In the genomic region with DNA sequence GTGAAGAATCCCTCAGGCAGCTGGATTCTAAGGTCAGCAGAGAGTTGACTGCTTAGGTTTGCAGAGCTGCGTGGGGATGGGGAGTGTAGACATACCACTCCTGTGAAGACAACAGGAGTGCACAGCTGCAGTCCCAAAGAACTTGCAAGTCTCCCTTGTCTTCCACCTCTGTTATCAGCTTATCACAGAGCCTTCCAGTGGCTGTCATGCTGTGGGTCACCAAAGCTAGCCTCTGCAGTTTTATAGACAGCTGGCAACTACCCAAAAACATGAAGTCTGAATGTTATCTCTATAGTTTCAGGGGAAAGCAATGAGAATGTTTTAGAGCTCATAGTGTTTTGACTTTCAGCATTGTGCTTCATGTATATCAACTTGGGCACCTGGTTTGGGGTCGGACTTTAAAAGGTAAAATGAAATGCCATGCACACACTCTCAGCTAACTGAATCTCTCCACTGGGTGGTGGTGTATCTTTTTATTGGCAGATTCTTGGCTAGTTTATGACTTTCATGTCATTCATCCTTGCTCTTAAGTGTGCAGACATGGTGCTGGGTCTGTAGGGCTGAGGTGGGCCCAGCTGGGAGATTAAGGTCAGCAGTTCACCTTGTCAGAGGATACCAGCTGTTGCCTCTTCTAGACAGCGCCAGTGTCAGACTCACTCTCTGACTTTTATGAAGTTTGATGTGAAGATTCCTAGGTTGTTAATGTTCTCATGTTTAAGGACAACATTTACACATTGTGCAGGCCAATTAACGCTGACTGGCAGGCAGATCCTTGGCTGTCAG, we compare ENCODE assay signal across 16 mouse cellular contexts.
DNase-seq lines count a peak whose midpoint lies in the region; ATAC-seq and TF ChIP-seq lines count a peak whose summit lies in the region.
"Had no signal": no experiment of that assay in that cellular context is flagged by ENCODE, and none has a peak within 500 bp of the region (broad histone marks: within the 10 kb centered on the region; RNA-seq: fewer than 3 reads in every experiment).

No protein-coding gene starts in this region.

- WGBS in heart, embryonic 16.5 days: 30% methylated on average over 4 of the region's 4 CpGs
- WGBS in midbrain, embryonic 11.5 days: 77% methylated on average over 4 of the region's 4 CpGs
- 80% methylated on average over 4 of the region's 4 CpGs for WGBS in midbrain, postnatal 0 days
- WGBS in liver, embryonic 12.5 days (ENCODE audit: insufficient replicate concordance): 58% methylated on average over 4 of the region's 4 CpGs

- no peak for TF ChIP-seq CTCF in midbrain, postnatal 0 days (IDR thresholded peaks at IDR 0.05)

- no peak overlapping the region for H3K4me2 ChIP-seq in heart, embryonic 16.5 days (ENCODE audit: low read depth, low read length)
- no peak overlapping the region for H3K4me2 ChIP-seq in midbrain, embryonic 11.5 days
- H3K4me2 ChIP-seq in midbrain, postnatal 0 days (ENCODE audit: low read depth, low read length, poor library complexity, severe bottlenecking): no peak overlapping the region
- H3K4me2 ChIP-seq in liver, embryonic 12.5 days: no peak overlapping the region
- H3K4me2 ChIP-seq: embryonic facial prominence, embryonic 15.5 days; limb, embryonic 12.5 days; lung, embryonic 15.5 days had no signal

- DNase-seq in heart, adult 9 months (ENCODE audit: low spot score in 2 of 2): no peak
- peak; percentile 71 for DNase-seq in midbrain, embryonic 11.5 days (ENCODE audit: low spot score, missing footprints)
- DNase-seq in midbrain, postnatal 0 days (ENCODE audit: low spot score): no peak
- no peak for DNase-seq in cerebellum, adult 11-12 months
- DNase-seq: cerebellum, postnatal 10 days; embryo, embryonic 11 days; gastrocnemius, postnatal 14 days; thymus, postnatal 25 days had no signal

- H3K9me3 ChIP-seq in heart, embryonic 16.5 days (replicated peaks; ENCODE audit: control insufficient read depth, low read length): no peaks in the 10 kb centered on the region
- no peaks in the 10 kb centered on the region for H3K9me3 ChIP-seq in midbrain, embryonic 11.5 days (ENCODE audit: control insufficient read depth, low read length)
- no peaks in the 10 kb centered on the region for H3K9me3 ChIP-seq in midbrain, postnatal 0 days (ENCODE audit: low read length)
- H3K9me3 ChIP-seq in liver, embryonic 12.5 days (replicated peaks): no peaks in the 10 kb centered on the region
- H3K9me3 ChIP-seq: embryonic facial prominence, embryonic 15.5 days; limb, embryonic 12.5 days; lung, embryonic 15.5 days had no signal

- H3K27me3 ChIP-seq in heart, embryonic 16.5 days (ENCODE audit: control insufficient read depth, insufficient read depth, low read length): no peaks in the 10 kb centered on the region
- no peaks in the 10 kb centered on the region for H3K27me3 ChIP-seq in midbrain, embryonic 11.5 days (ENCODE audit: control insufficient read depth, insufficient read depth, low read length)
- no peaks in the 10 kb centered on the region for H3K27me3 ChIP-seq in midbrain, postnatal 0 days (ENCODE audit: insufficient read depth, low read length)
- H3K27me3 ChIP-seq in liver, embryonic 12.5 days (replicated peaks): no peaks in the 10 kb centered on the region
- H3K27me3 ChIP-seq: embryonic facial prominence, embryonic 15.5 days; limb, embryonic 12.5 days; lung, embryonic 15.5 days had no signal

- H3K36me3 ChIP-seq in heart, embryonic 16.5 days (ENCODE audit: control insufficient read depth, insufficient read depth): no peaks in the 10 kb centered on the region
- H3K36me3 ChIP-seq in midbrain, embryonic 11.5 days (ENCODE audit: control insufficient read depth, insufficient read depth, low read length): no peaks in the 10 kb centered on the region
- H3K36me3 ChIP-seq in midbrain, postnatal 0 days (ENCODE audit: insufficient read depth, low read length): no peaks in the 10 kb centered on the region
- H3K36me3 ChIP-seq in liver, embryonic 12.5 days: no peaks in the 10 kb centered on the region
- H3K36me3 ChIP-seq: embryonic facial prominence, embryonic 15.5 days; limb, embryonic 12.5 days; lung, embryonic 15.5 days had no signal

- H3K4me3 ChIP-seq in heart, embryonic 16.5 days (ENCODE audit: low read length): no peak overlapping the region
- no peak overlapping the region for H3K4me3 ChIP-seq in midbrain, embryonic 11.5 days (ENCODE audit: low read depth, low read length)
- H3K4me3 ChIP-seq in midbrain, postnatal 0 days (ENCODE audit: low read depth, low read length): no peak overlapping the region
- no peak overlapping the region for H3K4me3 ChIP-seq in liver, embryonic 12.5 days
- H3K4me3 ChIP-seq: embryonic facial prominence, embryonic 15.5 days; layer of hippocampus, adult 2 months; limb, embryonic 12.5 days; lung, embryonic 15.5 days had no signal

- peaks cover 29% of the 10 kb centered on the region for H3K4me1 ChIP-seq in heart, embryonic 16.5 days (ENCODE audit: control insufficient read depth, insufficient read depth, low read length)
- H3K4me1 ChIP-seq in midbrain, embryonic 11.5 days (ENCODE audit: control insufficient read depth, insufficient read depth, low read length): no peaks in the 10 kb centered on the region
- no peaks in the 10 kb centered on the region for H3K4me1 ChIP-seq in midbrain, postnatal 0 days (ENCODE audit: insufficient read depth, low read length)
- H3K4me1 ChIP-seq in liver, embryonic 12.5 days: peaks cover 9% of the 10 kb centered on the region

- no peak overlapping the region for H3K9ac ChIP-seq in heart, embryonic 16.5 days (ENCODE audit: low read length)
- H3K9ac ChIP-seq in midbrain, embryonic 11.5 days (ENCODE audit: low read length): no peak overlapping the region
- no peak overlapping the region for H3K9ac ChIP-seq in midbrain, postnatal 0 days (replicated peaks; ENCODE audit: low read length, poor library complexity, severe bottlenecking)
- no peak overlapping the region for H3K9ac ChIP-seq in liver, embryonic 12.5 days
- H3K9ac ChIP-seq: embryonic facial prominence, embryonic 15.5 days; limb, embryonic 12.5 days; lung, embryonic 15.5 days had no signal

- H3K27ac ChIP-seq in heart, embryonic 16.5 days (ENCODE audit: low read length): peak overlapping the region; percentile 86
- H3K27ac ChIP-seq in midbrain, embryonic 11.5 days (ENCODE audit: low read depth, low read length): no peak overlapping the region
- H3K27ac ChIP-seq in midbrain, postnatal 0 days (ENCODE audit: low read depth, low read length): no peak overlapping the region
- H3K27ac ChIP-seq in liver, embryonic 12.5 days: no peak overlapping the region
- H3K27ac ChIP-seq: embryonic facial prominence, embryonic 15.5 days; kidney, postnatal 0 days; layer of hippocampus, adult 2 months; limb, embryonic 12.5 days had no signal

- no peak for ATAC-seq in heart, embryonic 16.5 days (replicated peaks; ENCODE audit: extremely low read depth, insufficient read depth, low FRiP score)
- no peak for ATAC-seq in midbrain, embryonic 11.5 days (ENCODE audit: low FRiP score)
- no peak for ATAC-seq in midbrain, postnatal 0 days (ENCODE audit: low FRiP score)
- peak; percentile 57; the same call in 1 of the 2 replicates for ATAC-seq in liver, embryonic 12.5 days
- peak; percentile 88 for ATAC-seq in megakaryocyte-erythroid progenitor cell, adult 5-6 weeks (replicated peaks; ENCODE audit: low FRiP score, low TSS enrichment, poor library complexity, severe bottlenecking)

Comparison
In these comparisons a context has a peak if more than half of its experiments do, and no peak if none do; other contexts are left out.
1. ATAC-seq: peak in liver, embryonic 12.5 days (single experiment) and megakaryocyte-erythroid progenitor cell, adult 5-6 weeks (single experiment); none in heart, embryonic 16.5 days (single experiment), midbrain, embryonic 11.5 days (single experiment) and midbrain, postnatal 0 days (single experiment).